Mouse (Mus musculus) retina, adult 2 months (tissue): ENCODE results near the gene Rassf7.

Source experiments
- DNase-seq: peaks from one replicate; pipeline ENCODE4 v3.0.0-alpha.2; 2012; ENCODE audit warnings: low read depth, low spot score

Gene Rassf7

DNA sequence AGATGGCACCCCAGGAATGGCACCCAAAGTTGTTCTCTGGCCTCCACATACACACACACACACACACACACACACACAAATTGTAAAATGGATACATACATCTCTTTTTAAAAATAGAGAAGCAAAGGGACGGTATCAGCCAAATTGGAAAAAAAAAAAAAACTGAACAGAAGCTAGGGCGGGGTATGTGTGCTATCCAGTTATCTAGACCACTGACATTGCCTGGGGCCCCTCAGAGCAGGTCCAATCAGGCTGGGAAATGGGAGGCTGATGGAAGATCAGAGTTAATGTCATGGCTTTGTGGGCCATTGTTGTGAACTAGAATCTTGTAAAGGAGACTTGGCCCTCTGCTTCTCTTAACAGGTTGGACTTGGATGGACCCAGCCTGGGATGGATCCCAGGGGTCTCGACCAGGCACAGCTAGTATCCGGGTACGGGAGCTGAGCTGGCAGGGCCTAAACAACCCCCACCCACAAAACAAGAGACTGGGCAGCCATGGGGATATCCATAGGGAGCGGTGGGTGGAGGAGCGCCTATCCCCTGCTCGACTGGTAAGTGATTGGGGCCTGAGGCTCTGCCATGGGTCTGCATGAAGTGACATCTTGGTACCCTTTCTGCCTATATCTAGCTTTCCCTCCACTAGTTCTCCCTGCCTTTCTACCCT is 18.9 kb upstream of the Rassf7 start:
- DNase-seq: no peak

DNA sequence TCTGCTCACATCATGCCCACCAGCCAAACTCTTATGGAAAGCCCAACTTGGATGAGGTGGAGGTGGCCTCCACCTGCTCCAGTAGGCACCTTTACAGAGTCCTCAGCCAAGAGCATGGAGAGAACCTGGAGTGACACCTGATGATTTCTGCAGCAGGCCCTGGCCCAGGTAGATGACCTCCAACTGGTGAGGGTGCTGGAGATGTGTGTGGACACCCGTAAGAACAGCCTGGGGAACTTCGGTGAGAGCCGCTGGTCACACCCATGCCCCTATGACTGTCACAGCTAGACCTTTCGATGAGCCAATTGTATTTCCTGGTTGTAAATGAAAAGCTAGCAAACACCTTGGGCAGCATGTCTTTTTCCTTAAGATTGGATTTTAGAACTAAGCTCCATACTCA is 17.5 kb upstream of the Rassf7 start:
- no peak for DNase-seq

DNA sequence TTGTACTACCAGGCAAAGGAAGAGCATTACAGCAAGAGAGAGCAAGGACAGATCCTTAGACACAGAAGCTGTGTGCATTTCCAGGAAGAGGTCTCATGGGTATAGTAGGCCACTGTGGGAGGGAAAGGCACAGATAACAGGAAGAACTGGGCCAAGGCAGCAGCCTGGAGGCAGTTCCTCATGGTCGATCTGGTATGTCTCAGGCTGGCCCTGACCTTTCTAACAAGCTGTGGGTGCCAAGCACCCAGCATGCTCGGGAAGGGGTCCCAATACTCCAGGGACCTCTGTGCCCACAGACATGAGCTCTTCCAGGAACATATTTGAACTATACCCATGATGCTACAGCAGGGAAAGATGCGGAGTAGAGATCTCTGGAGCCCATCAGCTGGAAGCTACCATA is 11.1 kb upstream of the Rassf7 start:
- DNase-seq: no peak

DNA sequence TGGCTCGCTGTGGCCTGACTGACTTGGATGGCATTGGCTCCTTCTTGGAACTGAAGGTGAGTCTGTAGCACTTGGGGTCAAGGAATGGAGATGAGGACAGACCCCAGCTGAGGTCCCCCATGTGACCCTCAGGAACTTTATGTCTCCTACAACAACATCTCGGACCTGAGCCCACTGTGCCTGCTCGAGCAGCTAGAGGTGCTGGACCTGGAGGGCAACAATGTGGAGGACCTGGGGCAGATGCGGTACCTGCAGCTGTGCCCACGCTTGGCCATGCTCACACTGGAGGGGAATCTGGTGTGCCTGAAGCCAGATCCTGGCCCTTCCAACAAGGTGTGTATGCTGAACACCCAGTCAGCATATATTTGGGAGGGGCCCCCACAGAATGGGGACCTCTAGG is 10.2 kb upstream of the Rassf7 start:
- DNase-seq: no peak

DNA sequence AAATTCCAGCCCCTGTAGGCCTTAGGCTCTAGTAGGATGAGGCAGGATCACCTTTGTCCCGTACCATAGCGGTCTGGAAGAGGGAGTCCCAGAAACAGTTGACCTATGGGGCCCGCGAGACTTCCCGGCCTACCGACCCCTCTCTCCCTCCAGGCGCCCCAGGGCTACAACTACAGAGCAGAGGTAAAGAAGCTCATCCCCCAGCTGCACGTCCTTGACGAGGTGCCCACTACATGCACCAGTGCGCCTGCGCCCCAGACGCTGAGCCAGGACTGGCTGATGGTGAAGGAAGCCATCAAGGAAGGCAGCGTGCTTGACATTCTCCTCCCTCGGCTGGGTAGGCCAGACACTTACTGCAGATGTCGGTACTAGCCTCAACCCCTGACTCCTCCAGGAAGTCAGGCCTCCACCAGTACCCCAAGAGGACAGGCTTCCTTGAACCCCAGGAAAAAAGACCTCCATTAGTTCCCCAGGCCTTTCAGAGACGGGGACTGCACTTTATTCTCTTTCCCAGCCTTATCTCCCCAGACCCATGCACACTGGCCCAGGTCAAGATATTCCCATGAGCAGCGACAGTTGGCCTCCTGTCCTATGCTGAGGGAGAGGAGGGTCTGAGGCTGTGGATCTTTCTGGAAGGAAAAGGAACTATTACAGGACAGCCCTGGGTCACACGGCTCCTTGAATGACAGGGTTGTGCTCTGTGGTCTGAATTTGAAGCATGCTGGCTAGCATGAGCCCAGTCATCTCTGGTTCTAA is 9.3 kb upstream of the Rassf7 start:
- DNase-seq: no peak

DNA sequence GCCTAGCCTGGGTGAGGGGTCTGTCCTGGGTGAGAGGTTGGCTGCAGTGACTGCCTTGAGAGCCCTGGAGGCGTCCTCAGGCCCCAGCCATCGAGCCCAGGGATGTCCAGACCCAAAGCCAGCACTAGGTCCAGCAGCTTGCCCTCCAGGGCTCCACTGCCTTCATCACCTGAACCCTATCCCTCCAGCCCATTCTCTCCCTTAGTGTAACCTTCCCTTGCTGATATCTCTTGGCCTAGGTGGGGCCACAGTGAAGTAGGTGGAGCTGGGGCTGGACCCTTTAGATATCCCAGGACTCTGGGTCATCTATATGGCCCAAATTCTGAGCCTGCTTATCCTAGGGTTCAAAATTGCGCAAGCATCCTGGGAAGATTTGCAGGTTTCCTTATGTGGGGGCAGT is 6.1 kb upstream of the Rassf7 start:
- no peak for DNase-seq

DNA sequence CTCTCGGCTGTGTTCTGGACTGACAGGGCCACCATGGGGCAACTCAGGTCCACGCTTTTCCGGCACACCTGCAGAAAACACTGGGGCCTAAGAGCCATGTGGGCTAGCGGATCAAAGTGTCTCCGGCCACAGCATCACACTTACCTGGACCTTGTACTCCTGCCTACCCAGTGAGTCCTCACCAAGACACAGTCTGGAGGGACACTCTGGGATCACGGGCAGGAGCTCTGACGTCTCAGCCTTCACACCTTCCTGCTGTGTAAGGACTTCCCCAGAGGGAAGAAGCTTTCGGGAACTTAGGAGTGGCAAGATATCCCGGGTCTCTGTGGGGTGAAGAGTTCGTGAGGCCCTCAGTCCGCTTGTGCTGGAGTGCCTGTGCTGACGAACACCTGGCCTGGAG is 5.5 kb upstream of the Rassf7 start:
- DNase-seq: no peak

DNA sequence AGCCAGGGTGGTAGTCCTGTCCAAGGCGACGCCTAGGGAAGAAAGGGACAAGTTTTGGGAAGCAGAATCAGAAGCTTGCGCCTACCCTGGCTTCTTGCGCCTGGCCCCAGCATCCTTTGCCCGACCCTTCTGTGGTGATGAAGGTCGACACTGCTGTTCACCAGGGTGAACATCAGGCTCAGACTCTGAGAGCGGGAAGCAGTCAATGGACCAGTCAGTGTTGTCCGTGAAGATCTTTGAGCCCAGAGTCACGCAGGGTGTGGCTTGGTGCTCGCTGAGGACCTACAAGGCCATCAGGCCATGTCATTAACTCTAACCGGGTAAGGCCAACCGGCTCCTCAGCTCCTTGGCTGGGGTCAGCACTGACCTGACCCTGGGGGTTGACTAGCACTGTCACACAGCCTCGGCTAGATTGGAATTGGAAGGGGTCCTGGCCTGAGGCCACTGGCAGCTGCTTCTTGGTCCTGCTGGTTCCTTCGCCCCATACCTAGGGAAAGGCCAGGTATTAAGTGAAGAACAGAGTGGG is 5.0 kb upstream of the Rassf7 start:
- no peak for DNase-seq

DNA sequence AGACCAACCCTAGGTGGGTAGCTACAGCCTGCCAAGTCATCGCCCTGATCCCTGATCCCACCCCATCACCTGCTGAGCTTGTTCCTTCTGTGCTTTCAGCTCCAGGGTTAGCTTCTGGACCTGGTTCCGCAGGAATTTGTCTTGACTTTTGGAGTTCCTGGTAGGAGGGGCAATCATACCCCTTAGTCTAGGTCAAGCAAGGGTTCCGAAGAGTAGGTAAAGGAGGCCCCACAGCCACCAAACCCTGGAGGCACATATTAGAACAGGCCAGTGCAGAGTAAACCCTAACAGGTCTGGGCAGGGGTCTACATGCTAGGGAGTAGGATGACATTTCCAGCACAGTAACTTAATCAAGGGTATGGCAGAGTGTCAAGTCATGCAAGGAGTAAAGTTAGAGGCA is 2.5 kb upstream of the Rassf7 start:
- DNase-seq: no peak

DNA sequence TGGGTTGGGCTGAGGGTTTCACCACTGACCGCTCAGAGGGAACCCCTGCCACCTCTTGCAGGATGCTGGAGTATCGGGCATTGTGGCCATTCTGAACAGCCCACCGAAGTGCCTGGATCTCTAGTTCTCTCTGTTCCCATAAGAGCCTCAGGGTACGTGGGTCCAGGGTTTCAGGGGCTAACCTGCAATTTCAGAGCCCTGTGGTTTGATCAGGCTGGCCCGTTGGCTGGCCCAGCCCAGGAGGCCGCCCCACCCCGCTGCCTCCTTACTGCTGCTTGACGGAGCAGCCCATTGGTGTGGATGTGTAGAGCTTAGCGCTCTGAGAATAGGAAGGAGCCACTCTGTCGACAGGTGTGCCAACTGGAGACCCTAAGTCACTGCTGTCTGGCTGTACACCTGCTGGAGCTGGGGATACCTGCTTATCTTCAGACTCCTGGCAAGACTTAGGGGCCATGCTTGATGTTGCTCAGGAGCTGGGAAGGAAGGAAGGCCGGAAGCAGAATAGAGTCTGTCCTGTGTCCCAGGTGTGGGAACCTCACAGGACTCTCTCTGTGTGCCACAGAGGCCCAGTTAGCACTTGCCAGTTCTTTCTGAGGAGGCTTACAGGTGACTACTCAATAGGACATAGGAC is 1.9 kb upstream of the Rassf7 start, which contains the start of gene Lmntd2:
Lmntd2 (minus strand) TSS at position 476 of the 631 bp plus-strand sequence.
- no peak for DNase-seq

DNA sequence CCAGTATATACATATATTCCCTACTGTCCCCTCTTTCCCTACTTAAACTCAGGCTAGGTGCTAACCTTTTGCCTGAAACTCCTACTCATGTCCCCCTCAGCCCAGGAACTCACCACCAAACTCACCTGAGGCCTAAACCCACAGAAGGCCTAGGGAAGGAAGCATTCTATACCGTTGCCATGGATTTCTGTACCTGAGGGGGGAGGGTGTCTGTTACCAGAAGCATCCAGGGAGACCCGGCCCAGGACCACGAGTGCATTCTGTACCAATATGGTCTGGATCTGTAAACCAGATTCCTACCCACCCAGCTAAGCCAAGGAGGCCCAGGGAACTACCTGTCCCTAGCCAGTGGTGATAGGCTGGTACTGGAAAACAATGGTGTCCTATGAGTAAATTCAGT is 1.4 kb upstream of the Rassf7 start:
- DNase-seq: no peak

DNA sequence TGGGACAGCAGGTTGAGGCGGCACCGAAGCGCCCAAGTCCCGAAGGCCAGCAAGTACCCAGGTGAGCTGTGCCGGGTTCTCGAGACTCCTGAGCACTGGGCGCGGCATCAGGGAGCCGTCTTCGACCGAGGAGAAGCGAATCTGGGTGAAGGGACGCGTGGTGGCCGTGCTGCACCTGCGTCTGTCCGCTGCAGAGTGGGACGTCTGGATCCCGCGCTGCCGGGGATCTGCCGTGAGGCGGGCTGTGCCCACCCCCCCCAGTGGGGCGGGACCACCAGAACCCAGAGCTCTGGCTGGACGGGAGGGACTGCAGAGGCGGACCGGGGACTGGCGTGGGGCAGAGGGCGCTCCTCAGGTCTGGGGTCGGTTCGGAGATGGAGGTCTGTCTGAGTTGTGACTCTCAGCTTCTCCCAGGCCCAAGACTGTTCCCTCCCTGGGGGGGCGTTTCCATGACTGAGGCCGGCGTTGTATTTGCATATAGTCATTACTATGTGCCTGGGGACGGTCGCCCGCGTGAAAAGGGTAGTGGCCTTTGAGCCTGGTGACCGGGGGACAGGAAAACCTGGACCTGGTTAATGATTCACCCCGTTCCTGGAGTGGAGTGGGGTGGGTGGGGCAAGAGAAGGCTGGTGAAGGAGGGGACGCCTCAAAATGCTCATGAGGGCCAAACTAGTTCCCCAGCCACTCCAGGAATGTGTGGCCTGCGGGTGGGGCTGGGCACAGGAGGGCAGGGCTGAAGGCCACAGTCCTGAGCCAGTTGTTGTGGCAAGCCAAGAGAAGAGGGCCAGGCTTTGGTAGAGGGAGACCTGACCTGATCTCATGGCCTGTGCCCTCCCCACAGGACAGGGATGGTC is 447 bp downstream of the Rassf7 start:
- no peak for DNase-seq

DNA sequence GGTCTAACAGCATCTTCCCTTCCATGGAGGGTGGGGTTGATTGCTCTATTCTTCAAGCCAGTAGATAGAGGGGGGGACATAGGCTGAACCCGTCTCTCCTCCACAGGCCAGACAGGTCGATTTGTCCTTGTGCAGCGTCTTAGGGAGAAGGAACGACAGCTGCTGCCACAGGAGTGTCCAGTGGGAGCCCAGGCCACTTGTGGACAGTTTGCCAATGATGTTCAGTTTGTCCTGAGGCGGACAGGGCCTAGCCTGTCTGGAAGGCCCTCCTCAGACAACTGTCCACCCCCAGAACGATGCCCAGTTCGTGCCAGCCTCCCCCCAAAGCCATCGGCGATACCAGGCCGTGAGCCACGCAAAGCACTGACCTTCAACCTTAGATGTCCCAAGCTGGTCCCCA is 1.2 kb downstream of the Rassf7 start:
- no peak for DNase-seq

DNA sequence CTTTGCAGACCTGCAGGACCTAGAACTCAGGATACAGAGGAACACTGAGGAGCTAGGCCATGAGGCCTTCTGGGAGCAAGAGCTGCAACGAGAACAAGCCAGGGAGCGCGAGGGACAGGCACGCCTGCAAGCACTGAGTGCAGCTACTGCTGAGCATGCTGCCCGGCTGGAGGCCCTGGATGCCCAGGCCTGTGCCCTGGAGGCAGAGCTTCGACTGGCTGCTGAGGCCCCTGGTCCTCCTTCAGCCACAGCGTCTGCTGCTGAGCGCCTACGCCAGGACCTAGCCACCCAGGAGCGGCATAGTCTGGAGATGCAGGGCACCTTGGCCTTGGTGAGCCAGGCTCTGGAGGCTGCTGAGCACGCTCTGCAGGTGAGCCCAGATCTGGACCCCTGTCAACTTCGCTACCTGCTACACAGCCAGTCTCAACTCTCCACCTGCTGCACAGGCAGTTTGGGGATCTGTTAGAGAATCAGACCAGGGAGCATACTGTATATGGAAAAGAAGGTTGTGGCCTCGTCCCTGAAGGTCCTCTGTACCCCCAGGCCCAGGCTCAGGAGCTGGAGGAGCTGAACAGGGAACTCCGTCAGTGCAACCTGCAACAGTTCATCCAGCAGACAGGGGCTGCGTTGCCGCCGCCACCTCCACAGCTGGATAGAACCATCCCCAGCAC is 1.8 kb downstream of the Rassf7 start:
- no peak for DNase-seq

DNA sequence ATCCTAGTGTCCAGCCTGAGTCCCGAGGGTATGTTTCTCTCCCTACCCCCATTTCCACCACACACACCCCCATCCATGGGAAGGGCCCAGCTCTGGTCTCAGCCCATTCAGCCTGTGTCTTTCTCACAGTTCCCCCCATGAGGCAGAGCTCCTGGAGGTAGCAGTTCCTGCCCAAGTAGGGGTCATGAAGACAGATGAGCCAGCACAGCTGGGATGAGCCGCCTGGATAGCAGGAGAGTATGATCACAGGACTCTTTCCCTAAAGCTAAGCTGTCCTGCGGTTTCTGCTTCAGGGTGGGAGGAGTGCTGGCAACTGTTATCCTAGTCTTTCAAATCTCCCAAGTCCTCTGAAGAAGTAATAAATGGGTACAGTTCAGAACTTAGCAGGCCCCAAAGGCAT is 2.5 kb downstream of the Rassf7 start:
- no peak for DNase-seq

DNA sequence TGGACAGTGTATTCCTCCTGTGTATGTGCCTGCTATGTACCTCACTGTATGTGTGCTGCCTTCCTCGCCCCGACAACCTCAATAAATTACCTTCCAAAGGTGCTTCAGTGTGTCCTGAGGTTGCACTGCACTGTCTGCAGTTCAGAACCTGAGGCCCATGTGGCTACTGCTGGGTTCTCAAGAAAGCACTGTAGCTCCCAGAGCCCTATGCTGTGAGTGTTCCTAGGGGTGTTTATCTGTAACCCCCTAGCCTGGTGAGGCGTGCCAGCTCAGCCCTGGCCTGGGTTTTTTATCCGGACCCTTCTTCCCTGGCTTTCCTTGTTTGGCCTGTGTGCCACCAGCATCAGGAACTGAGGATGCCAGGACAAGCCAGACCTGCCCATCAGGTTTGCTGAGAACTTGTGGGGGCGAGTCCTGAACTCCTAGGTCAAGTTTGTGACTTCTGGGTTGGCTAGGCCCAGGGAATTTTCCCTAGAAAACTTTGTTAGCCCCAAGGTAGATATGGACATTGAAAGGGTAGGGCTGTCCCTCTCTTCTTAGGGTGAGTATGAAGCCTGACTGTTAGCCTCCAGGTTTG is 3.0 kb downstream of the Rassf7 start:
- DNase-seq: no peak

DNA sequence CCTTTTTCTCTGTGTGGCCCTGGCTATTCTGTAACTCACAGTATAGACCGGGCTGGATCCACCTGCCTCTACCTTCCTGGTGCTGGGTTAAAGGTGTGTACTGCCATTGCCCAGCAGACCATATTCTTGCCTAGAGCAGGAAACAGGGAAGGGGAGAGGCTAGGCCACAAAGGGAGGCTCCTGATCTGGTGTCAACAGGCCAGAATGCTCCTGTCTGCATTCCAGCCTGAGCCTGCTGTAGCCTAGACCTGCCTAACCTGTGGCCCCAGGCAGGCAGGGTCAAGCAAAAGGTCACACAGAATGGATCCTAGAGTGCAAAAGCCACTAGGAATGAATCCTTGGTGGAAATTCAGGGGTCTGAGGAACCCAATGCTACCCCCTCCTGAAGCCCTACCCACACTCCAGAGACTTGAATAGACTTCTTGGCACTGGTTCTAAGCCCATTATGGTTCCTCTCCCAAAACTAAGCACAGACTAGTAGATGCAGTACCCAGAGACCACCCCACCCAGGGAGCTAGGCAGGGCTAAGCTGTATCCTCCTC is 4.0 kb downstream of the Rassf7 start:
- DNase-seq: no peak

DNA sequence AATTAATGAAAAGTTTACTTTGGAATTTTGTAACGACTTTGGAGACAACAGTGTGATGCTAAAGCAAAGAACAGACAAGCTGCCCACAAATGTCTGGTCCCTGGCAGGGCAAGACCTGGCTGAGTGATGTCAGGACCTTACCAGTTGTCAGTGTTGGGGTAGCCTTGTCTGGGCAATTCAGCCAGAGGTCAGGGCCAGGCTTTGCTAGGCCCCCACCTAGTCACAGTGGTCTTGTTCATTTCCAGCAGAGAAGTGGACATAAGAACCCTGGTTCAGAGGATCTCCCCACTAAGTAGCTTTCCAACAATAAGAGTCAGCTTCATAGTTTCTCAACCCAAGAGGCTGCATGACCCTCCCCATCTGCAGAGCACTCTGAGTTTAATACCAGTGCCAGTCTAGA is 4.7 kb downstream of the Rassf7 start:
- DNase-seq: no peak

DNA sequence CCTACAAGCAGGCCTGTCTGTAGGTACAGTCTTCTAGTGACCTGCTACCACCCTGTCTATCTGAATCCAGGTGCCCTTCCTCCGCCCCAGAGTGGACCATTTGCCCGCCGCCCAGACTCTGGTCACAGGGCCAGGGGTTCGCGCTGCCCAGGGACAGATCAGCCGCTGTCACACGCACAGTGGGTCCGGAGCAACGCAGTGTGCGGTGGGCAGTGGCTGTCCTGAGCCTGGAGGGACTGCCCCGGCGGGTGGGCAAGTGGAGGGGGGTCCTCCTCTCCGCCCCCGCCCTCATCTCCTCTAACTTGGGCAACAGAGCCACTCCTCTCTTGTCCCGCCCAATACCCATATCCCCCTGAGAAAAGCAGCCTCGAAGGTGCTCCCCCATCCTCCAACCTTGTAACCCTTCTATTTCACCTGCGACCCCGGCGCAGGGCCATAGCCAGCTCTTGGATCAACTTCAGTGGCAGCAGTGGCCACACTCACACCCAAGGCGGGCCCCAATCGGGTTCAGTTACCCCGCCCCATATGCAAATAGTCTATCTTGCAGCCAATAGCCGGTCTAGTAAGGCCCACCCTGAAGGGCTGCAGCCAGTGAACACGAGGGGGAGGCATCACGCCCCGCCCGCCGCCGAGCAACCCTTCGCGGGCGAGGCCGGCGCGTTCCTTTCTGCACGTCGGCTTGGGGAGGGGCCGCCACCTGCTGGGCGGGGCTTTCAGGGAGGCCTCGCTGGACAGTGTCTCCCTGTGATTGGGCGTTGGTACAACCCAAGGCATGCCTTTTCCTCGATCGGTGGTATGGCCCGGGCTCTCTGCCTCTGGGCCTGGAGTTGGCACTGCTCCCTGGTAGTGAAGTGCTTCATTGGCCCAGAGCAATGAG is 5.8 kb downstream of the Rassf7 start:
- DNase-seq: peak; percentile 95

DNA sequence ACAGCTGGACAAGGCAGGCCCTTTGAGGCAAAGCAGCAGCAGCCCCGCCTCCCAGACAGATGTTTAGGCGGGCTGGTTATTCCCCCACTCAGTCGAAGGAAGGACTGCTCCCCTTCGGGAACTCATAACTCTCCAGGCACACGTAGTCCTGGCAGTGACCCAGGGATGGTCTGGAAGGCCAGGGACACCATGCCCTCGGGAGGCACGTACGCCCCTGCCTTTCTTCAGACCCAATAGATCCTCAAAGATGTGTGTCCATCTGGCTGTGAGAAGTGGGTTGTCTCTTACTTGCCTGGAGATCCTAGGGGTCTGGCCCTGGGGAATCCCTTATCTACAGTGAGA is 6.4 kb downstream of the Rassf7 start:
- no peak for DNase-seq
